8 mouse cellular contexts compared by ENCODE assay signal in the genomic region with DNA sequence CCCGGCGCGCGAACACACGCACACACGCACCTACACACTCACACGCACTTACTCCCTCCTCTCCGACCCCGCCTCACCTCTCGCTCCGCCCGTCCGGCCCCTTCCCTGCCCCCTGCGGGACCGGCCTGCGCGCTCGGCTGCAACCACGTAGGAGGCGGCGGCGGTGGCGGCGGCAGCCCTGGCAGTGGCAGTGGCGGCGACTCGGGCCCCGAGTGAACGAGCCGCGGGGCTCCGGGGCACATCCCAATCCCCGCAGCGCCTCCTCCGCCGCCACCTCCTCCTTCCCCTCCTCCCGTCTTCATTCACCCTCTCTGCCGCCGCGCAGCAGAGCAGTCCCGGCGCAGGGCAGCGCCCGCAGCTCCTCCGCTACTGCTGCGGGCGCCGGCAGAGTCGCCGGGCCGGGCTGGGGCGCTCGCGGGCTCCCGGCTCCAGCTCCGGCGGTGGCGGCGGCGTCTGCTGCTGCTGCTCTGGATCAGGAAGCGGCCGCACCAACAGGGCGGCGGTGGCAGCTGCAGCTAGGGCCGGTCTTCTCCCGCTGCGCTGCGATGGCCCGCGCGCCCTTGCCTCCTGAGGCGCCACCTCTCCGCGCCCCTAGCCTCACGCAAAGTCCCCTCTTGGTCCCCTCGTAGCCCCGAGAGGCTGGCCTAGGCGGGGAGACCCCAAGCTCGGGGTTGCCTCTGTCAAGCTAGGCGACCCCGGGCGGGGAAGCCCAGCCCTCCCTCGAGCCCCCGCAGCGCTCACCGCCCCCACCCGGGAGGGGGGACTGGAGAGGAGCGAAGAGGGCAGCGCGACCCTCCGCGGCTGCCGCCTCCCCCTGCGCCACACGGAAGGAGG. TPM values are rescaled to one million over a fixed set of nuclear protein-coding genes. Genes with fewer than 3 reads are reported as not detected.
DNase-seq lines count a peak whose midpoint lies in the region.

No protein-coding gene starts in this region.

- intact Hi-C loops in left cerebral cortex, postnatal 36 days (cut with DNase I) = loop anchor here (2.0 to 10.0 kb wide), 4 partner anchors 31 to 349 kb away; no protein-coding TSS in a partner anchor

- DNase-seq in ZHBTc4 (ENCODE audit: low read depth, low spot score) = peak; percentile 87
- DNase-seq in cerebellum, postnatal 36 days = peak; percentile 78 to 83
- DNase-seq in gastrocnemius, adult 8-10 months (ENCODE audit: low spot score in 2 of 2) = peak; percentile 63 to 81
- peak; percentile 79 for DNase-seq in induced T-regulatory cell, adult 2 months (ENCODE audit: low read depth)
- peak; percentile 81 for DNase-seq in left cerebral cortex, postnatal 36 days (ENCODE audit: low spot score in 2 of 2)
- peak; percentile 60 for DNase-seq in mesoderm, embryonic 11.5 days (ENCODE audit: low read depth, low spot score)
- peak; percentile 79 for DNase-seq in right cerebral cortex, postnatal 25 days
- DNase-seq in urinary bladder, postnatal 36 days (ENCODE audit: low spot score in 2 of 2) = peak; percentile 79 to 86

RNA-seq across cellular contexts. Expression of a gene that starts 1.1 kb away (rescaled TPM):
- 10 to 100 TPM; 40.3 to 60.6 (median 42.9) TPM for total RNA-seq in gastrocnemius, adult 8-10 months (2022)
- 100 to 1,000 TPM; 156 to 184 TPM for total RNA-seq in left cerebral cortex, postnatal 36 days (2021)

Comparison
In these comparisons a context has a peak if more than half of its experiments do, and no peak if none do; other contexts are left out.
1. Peak in every context shown above with its lines: DNase-seq.